Mouse (Mus musculus): ENCODE data around the gene Gtsf1. TPM values are rescaled to one million over a fixed set of nuclear protein-coding genes. Genes with fewer than 3 reads are reported as not detected.
A peak's percentile ranks its signal among the peaks of the same experiment; 100 is the strongest.
"Not testable (repeated sequence)": the region's sequence is repeated elsewhere in the genome, so short reads cannot be mapped to it uniquely, and the experiment has no call there.

Gtsf1 gene
- total RNA-seq (2021) = not detected

DNA sequence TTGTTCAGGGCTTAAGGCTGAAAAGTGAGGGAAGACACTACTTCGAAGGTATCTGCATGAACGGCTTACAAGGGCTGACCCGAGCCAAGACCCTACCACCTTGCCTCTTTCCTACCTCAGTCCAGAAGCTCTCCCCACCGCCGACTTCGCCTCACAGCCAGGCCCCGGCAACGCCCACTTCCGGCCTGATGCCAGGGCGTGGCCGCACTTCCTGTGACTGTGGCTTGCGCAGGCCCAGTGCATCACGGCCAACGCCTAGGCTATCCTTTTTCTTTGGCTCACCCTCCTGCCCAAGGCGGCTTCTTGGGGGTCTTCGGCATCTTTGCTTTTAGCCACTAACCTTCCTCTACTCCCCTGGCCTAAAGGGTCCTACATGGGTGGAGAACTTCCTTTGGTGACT lies at the start of gene Gtsf1:
Gene Gtsf1 (minus strand): TSS at position 230 of the 400 bp plus-strand sequence.
- no peak for DNase-seq
- intact Hi-C loops (cut with DNase I) = no loop called here

- intact Hi-C loops (cut with DNase I) = no loop called here
- DNase-seq = no peak
Measured at GRCm38 (mm10) chr15:103479080-103479606, 48.9 kb upstream of the Gtsf1 start.

DNA sequence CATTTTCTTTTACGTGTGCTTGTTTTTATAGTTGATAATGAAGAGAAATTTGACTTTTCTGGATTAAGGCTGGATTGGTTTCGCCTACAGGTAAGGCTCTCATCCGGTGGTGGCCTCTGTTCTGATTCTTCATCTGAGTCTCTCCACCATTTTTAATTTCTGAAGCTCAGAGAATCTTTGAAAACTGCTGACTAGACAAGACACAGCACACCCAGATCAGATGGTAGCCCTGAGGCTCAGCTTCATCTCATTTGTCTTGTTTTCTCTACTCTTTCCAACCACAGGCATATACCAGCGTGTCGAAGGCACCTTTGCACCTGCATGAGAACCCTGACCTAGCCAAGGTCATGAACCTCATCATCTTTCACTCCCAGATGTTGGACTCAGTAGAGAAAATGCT lies 43.5 kb upstream of the Gtsf1 start:
- DNase-seq = no peak
- intact Hi-C loops (cut with DNase I) = no loop called here

GRCm38 (mm10) chr15:103473182-103473581 lies 42.9 kb upstream of the Gtsf1 start:
- no peak for DNase-seq
- intact Hi-C loops (cut with DNase I) = no loop called here

DNA sequence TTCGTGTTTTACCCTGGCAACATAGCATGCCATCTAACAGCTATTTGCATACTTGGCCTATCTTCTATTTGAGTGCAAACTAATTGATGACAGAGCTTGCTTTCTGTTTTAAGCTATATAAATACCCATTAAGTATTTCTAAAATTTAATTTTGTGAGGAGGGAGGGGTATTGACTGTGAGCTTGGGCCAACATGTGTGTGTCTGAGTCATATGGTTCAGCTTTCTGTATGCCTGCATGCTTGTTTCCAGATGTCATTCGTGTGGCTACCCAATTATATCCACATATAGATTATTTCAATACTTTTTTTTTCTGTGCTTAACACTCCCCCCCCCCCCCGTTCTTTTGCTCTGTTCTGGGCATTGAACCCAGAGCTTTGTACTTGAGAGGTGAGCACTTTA lies 42.0 kb upstream of the Gtsf1 start:
- DNase-seq = no peak
- intact Hi-C loops (cut with DNase I) = no loop called here

GRCm38 (mm10) chr15:103471488-103472194 lies 41.4 kb upstream of the Gtsf1 start:
- intact Hi-C loops (cut with DNase I) = no loop called here
- no peak for DNase-seq

DNA sequence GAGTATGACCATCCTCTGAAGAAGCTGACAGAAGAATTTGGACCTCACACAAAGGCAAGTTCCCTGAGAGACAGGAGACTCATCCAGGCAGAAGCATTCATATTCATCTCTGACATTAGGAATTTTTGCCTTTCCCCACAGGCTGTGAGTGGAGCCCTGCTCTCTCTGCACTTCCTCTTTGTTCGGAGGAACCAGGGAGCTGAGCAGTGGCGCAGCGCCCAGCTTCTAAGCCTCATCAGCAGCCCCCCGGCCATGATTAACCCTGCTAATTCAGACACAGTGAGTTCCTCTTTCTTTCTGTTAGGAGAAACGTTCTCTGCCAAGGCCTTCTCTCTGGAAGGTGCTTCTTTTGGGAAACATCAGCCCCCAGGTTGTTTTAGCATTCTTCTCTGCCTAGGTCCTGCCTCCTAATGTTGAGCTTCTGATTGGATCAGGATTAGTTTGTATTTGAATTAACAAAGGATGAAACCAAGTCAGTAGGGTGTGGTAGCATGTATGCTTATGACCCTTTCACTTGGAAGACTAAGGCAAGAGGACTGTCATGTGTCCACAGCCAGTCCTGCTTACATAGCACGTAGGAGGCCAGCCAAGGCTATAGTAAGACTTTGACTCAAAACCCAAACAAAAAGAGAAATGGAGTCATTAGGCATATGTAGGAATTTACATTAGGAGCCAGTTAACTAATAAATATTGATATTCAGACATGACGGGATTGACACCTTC lies 32.4 kb upstream of the Gtsf1 start:
- peak; percentile 73 for DNase-seq
- intact Hi-C loops (cut with DNase I) = no loop called here

- intact Hi-C loops (cut with DNase I) = no loop called here
- DNase-seq = no peak
Measured at GRCm38 (mm10) chr15:103454449-103454848, 24.2 kb upstream of the Gtsf1 start.

- intact Hi-C loops (cut with DNase I) = no loop called here
- no peak for DNase-seq
Measured at GRCm38 (mm10) chr15:103453551-103454218, 23.4 kb upstream of the Gtsf1 start, which contains the start of gene Nckap1l. TSS of gene Nckap1l (plus strand) at chr15:103453794.

DNA sequence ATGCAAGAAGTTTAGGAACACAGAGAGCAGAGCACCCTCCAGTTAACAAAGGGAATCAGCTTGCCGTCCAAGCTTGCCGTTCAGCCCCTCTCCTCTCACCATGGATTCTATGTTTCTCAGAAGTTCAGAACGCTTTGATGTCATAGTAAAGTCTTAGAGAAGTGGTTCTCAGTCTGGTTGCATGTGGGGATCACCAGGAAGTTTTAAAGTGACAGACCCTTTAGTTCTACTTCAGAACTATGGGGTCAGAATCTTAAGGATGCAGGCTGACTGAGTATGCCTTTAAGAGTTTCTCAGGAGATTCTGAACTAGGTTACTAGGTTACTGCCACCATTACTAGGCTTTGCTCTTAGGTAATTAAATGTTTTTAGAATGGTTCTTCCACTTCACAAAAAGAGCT lies 18.1 kb upstream of the Gtsf1 start, which contains the start of gene Gtsf2:
Gene Gtsf2 (minus strand): TSS at position 101 of the 400 bp plus-strand sequence.
- intact Hi-C loops (cut with DNase I) = no loop called here
- no peak for DNase-seq

- DNase-seq; intact Hi-C loops (cut with DNase I): not testable (repeated sequence)
Measured at GRCm38 (mm10) chr15:103445966-103446365, 15.7 kb upstream of the Gtsf1 start.

GRCm38 (mm10) chr15:103427017-103427416 lies 3.3 kb downstream of the Gtsf1 start:
- intact Hi-C loops (cut with DNase I) = no loop called here
- no peak for DNase-seq

DNA sequence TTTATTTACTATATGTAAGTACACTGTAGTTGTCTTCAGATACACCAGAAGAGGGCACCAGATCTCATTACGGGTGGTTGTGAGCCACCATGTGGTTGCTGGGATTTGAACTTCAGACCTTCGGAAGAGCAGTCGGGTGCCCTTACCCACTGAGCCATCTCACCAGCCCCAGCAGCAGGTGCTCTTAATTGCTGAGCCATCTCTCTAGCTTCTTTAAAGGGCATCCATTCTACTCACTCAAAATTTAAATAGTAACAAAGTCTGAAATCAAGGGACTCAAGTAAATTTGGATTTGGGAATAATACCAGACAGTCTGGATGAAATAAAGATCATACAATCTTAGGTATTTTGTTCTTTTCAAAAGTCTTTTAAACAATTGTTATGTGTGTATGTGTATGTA lies 24.7 kb downstream of the Gtsf1 start:
- DNase-seq; intact Hi-C loops (cut with DNase I): not testable (repeated sequence)

DNA sequence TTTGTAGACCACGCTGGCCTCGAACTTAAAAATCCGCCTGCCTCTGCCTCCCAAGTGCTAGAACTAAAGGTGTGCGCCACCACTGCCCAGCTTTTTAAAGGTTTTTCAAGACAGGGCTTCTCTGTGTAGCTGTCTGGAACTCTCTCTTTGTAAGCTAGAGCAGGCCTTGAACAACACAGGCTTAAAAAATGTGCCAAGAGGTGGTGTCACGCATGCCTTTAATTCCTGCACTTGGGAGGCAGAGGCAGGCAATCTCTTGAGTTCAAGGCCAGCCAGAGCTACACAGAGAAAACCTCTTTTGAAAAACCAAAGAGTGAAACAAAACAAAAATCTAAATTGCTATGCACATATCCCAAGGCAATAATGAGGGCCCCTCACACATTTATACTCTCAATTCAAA lies 28.9 kb downstream of the Gtsf1 start:
- intact Hi-C loops (cut with DNase I) = no loop called here
- no peak for DNase-seq

GRCm38 (mm10) chr15:103393577-103393976 lies 36.7 kb downstream of the Gtsf1 start:
- DNase-seq = no peak

GRCm38 (mm10) chr15:103388556-103389145 lies 41.6 kb downstream of the Gtsf1 start:
- intact Hi-C loops (cut with DNase I) = no loop called here
- DNase-seq = no peak

More at GRCm38 (mm10) chr15:103393577-103393976, 36.7 kb downstream of the Gtsf1 start:
- intact Hi-C loops (cut with DNase I) = no loop called here

GRCm38 (mm10) chr15:103383771-103384488 lies 46.3 kb downstream of the Gtsf1 start:
- no peak for DNase-seq
- intact Hi-C loops (cut with DNase I) = no loop called here

DNA sequence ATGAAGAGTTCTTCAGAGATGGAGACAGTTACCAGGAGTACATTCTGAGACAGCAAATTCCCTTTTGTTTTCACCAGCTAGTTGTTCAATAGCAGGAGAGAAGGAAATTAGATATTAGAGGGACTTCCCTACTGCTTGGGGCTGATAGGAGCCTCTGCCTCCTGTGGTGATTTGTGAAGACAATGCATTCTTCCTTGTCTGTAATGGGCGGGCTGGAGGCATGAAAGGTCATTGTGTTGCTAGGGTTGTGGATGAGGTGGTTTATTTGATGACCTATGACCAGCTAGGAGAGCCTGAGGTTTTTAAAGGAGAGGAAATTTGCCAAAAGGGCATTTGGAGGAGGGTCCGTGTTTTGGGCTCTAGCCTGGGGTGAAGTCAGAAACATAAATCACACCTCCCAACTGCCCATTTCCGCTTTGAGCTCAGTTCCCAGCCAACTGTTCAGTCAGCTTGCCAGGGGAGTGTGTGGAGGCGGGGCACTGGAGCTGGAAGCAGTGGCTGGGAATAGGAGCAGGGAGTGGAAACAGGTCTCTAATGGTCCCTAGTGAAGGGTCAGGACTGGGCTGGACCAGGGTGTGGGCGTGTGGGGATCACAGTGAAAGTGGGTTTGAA lies 47.4 kb downstream of the Gtsf1 start:
- peak; percentile 35 for DNase-seq
- intact Hi-C loops (cut with DNase I) = no loop called here

DNA sequence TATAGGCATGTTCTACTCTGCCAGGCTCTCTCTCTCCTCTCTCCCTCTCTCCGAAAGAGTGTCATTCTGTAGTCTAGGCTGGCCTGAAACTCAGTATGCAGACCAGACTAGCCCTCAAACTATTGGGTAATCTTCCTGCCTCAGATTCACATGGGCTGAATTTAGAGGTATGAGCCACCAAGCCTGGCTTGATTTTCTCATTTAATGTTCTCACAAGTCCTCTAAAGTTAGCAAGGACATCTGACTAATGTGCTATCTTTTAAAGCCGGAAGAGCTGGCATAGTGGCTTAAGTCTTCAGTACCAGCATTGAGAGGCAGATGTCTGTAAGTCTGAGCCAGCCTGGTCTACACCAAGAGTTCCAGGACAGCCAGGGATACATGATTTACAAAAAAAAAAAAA lies 48.2 kb downstream of the Gtsf1 start:
- DNase-seq = no peak
- intact Hi-C loops (cut with DNase I) = no loop called here

Measured in left cerebral cortex, postnatal 4 days (tissue).